Mouse (Mus musculus): ENCODE measurements at regions not wholly inside any gene's neighbourhood (a gene's known extent, or its start where the extent isn't known, plus 50 kb on each side); places are given as distances from the start of the nearest gene placed in this dataset.
A peak's percentile ranks its signal among the peaks of the same experiment; 100 is the strongest.

GRCm38 (mm10) chr16:29799893-29800292 lies 220.8 kb downstream of the Opa1 start:
- H3K4me3 ChIP-seq (ENCODE audit: low read depth, low read length) = no peak overlapping the region
- no peaks in the 10 kb centered on the region for H3K9me3 ChIP-seq (ENCODE audit: control insufficient read depth, low read length)
- WGBS = 72% methylated on average over 3 of the region's 3 CpGs
- H3K9ac ChIP-seq (ENCODE audit: low read depth, low read length) = no peak overlapping the region
- no peak overlapping the region for H3K27ac ChIP-seq (ENCODE audit: low read depth, low read length)
- H3K27me3 ChIP-seq (ENCODE audit: control insufficient read depth, insufficient read depth, low read length) = no peaks in the 10 kb centered on the region; the same call in 1 of the 2 replicates
- no peak for ATAC-seq (ENCODE audit: low FRiP score)
- peaks cover 3% of the 10 kb centered on the region; the same call in 1 of the 2 replicates for H3K4me1 ChIP-seq (replicated peaks; ENCODE audit: control insufficient read depth, insufficient read depth, low read length)
- no peak for DNase-seq (ENCODE audit: low spot score)
- no peak overlapping the region for H3K4me2 ChIP-seq (replicated peaks; ENCODE audit: low read depth, low read length)
- no peaks in the 10 kb centered on the region for H3K36me3 ChIP-seq (ENCODE audit: control insufficient read depth, insufficient read depth, low read length)

- H3K27ac ChIP-seq (ENCODE audit: low read depth, low read length) = no peak overlapping the region
- WGBS = 12% methylated on average over 2 of the region's 2 CpGs
- ATAC-seq (ENCODE audit: low FRiP score) (no peak), DNase-seq (ENCODE audit: low spot score) (no peak)
- H3K9ac ChIP-seq (ENCODE audit: low read depth, low read length) = no peak overlapping the region
- H3K36me3 ChIP-seq (ENCODE audit: control insufficient read depth, insufficient read depth, low read length) = no peaks in the 10 kb centered on the region
- H3K9me3 ChIP-seq (ENCODE audit: control insufficient read depth, low read length) = no peaks in the 10 kb centered on the region
- no peak overlapping the region for H3K4me2 ChIP-seq (replicated peaks; ENCODE audit: low read depth, low read length)
- H3K4me1 ChIP-seq (replicated peaks; ENCODE audit: control insufficient read depth, insufficient read depth, low read length) = peaks cover 3% of the 10 kb centered on the region; the same call in 1 of the 2 replicates
- H3K4me3 ChIP-seq (ENCODE audit: low read depth, low read length) = no peak overlapping the region
- H3K27me3 ChIP-seq (ENCODE audit: control insufficient read depth, insufficient read depth, low read length) = no peaks in the 10 kb centered on the region; the same call in 1 of the 2 replicates
Observed at GRCm38 (mm10) chr16:29800457-29800856, 221.3 kb downstream of the Opa1 start.

GRCm38 (mm10) chr16:29802085-29802484 lies 223.0 kb downstream of the Opa1 start:
- no peak overlapping the region for H3K9ac ChIP-seq (ENCODE audit: low read depth, low read length)
- H3K4me2 ChIP-seq (replicated peaks; ENCODE audit: low read depth, low read length) = no peak overlapping the region
- no peak for ATAC-seq (ENCODE audit: low FRiP score)
- H3K27ac ChIP-seq (ENCODE audit: low read depth, low read length) = no peak overlapping the region
- no peaks in the 10 kb centered on the region; the same call in 1 of the 2 replicates for H3K27me3 ChIP-seq (ENCODE audit: control insufficient read depth, insufficient read depth, low read length)
- WGBS = 90% methylated on average over 7 of the region's 7 CpGs
- H3K36me3 ChIP-seq (ENCODE audit: control insufficient read depth, insufficient read depth, low read length) = no peaks in the 10 kb centered on the region
- DNase-seq (ENCODE audit: low spot score) = no peak
- no peaks in the 10 kb centered on the region for H3K9me3 ChIP-seq (ENCODE audit: control insufficient read depth, low read length)
- no peak overlapping the region for H3K4me3 ChIP-seq (ENCODE audit: low read depth, low read length)
- peaks cover 3% of the 10 kb centered on the region; the same call in 1 of the 2 replicates for H3K4me1 ChIP-seq (replicated peaks; ENCODE audit: control insufficient read depth, insufficient read depth, low read length)

- Histone ChIP-seq H3K9me3 (ENCODE audit: control insufficient read depth, low read length) (no peaks in the 10 kb centered on the region), H3K4me1 (replicated peaks; ENCODE audit: control insufficient read depth, insufficient read depth, low read length) (0 out of 2 replicates have a peak, but pooled peaks cover under 1% of the 10 kb centered on the region), H3K4me3 (ENCODE audit: low read depth, low read length) (no peak overlapping the region), H3K9ac (ENCODE audit: low read depth, low read length) (no peak overlapping the region), H3K27me3 (ENCODE audit: control insufficient read depth, insufficient read depth, low read length) (peaks cover 2% of the 10 kb centered on the region; the same call in 1 of the 2 replicates), H3K36me3 (ENCODE audit: control insufficient read depth, insufficient read depth, low read length) (no peaks in the 10 kb centered on the region), H3K4me2 (replicated peaks; ENCODE audit: low read depth, low read length) (no peak overlapping the region), H3K27ac (ENCODE audit: low read depth, low read length) (no peak overlapping the region)
- 53% methylated on average over 6 of the region's 6 CpGs for WGBS
- no peak for ATAC-seq (ENCODE audit: low FRiP score)
- no peak for DNase-seq (ENCODE audit: low spot score)
Observed at GRCm38 (mm10) chr16:29802603-29803002, 223.5 kb downstream of the Opa1 start.

- H3K27me3 ChIP-seq (ENCODE audit: control insufficient read depth, insufficient read depth, low read length) = peaks cover 9% of the 10 kb centered on the region
- ATAC-seq (ENCODE audit: low FRiP score) = no peak
- 69% methylated on average over 5 of the region's 5 CpGs for WGBS
Observed at GRCm38 (mm10) chr16:29807859-29808258, 228.7 kb downstream of the Opa1 start.

GRCm38 (mm10) chr16:29808851-29809250 lies 229.7 kb downstream of the Opa1 start:
- DNase-seq (ENCODE audit: low spot score) = no peak
- no peaks in the 10 kb centered on the region for H3K9me3 ChIP-seq (ENCODE audit: control insufficient read depth, low read length)
- WGBS = 65% methylated on average over 4 of the region's 4 CpGs
- peak; percentile 51; the same call in 1 of the 2 replicates for ATAC-seq (ENCODE audit: low FRiP score)
- no peak overlapping the region for H3K4me3 ChIP-seq (ENCODE audit: low read depth, low read length)
- no peaks in the 10 kb centered on the region for H3K36me3 ChIP-seq (ENCODE audit: control insufficient read depth, insufficient read depth, low read length)
- H3K9ac ChIP-seq (ENCODE audit: low read depth, low read length) = no peak overlapping the region
- H3K4me2 ChIP-seq (replicated peaks; ENCODE audit: low read depth, low read length) = no peak overlapping the region
- H3K27ac ChIP-seq (ENCODE audit: low read depth, low read length) = no peak overlapping the region
- no peaks in the 10 kb centered on the region; the same call in 1 of the 2 replicates for H3K4me1 ChIP-seq (replicated peaks; ENCODE audit: control insufficient read depth, insufficient read depth, low read length)
- H3K27me3 ChIP-seq (ENCODE audit: control insufficient read depth, insufficient read depth, low read length) = peaks cover 12% of the 10 kb centered on the region

More at GRCm38 (mm10) chr16:29807859-29808258, 228.7 kb downstream of the Opa1 start:
- no peaks in the 10 kb centered on the region for H3K9me3 ChIP-seq (ENCODE audit: control insufficient read depth, low read length)
- no peak for DNase-seq (ENCODE audit: low spot score)
- no peaks in the 10 kb centered on the region for H3K4me1 ChIP-seq (replicated peaks; ENCODE audit: control insufficient read depth, insufficient read depth, low read length)
- H3K9ac ChIP-seq (ENCODE audit: low read depth, low read length) = no peak overlapping the region
- no peak overlapping the region for H3K4me3 ChIP-seq (ENCODE audit: low read depth, low read length)
- H3K27ac ChIP-seq (ENCODE audit: low read depth, low read length) = no peak overlapping the region
- no peak overlapping the region for H3K4me2 ChIP-seq (replicated peaks; ENCODE audit: low read depth, low read length)
- H3K36me3 ChIP-seq (ENCODE audit: control insufficient read depth, insufficient read depth, low read length) = no peaks in the 10 kb centered on the region

GRCm38 (mm10) chr16:29813411-29814038 lies 234.4 kb downstream of the Opa1 start:
- no peaks in the 10 kb centered on the region; the same call in 1 of the 2 replicates for H3K4me1 ChIP-seq (replicated peaks; ENCODE audit: control insufficient read depth, insufficient read depth, low read length)
- H3K4me3 ChIP-seq (ENCODE audit: low read depth, low read length) = peak overlapping the region; percentile 37
- DNase-seq (ENCODE audit: low spot score) (no peak), ATAC-seq (ENCODE audit: low FRiP score) (peak; percentile 39)
- no peak overlapping the region; the same call in 1 of the 2 replicates for H3K27ac ChIP-seq (ENCODE audit: low read depth, low read length)
- peak overlapping the region; percentile 82 for H3K9ac ChIP-seq (ENCODE audit: low read depth, low read length)
- whole genome bisulfite sequencing = 6% methylated on average over 30 of the region's 31 CpGs
- no peaks in the 10 kb centered on the region for H3K36me3 ChIP-seq (ENCODE audit: control insufficient read depth, insufficient read depth, low read length)
- H3K4me2 ChIP-seq (replicated peaks; ENCODE audit: low read depth, low read length) = peak overlapping the region; percentile 86
- peaks cover 33% of the 10 kb centered on the region for H3K27me3 ChIP-seq (ENCODE audit: control insufficient read depth, insufficient read depth, low read length)
- H3K9me3 ChIP-seq (ENCODE audit: control insufficient read depth, low read length) = no peaks in the 10 kb centered on the region

- H3K9me3 ChIP-seq (ENCODE audit: control insufficient read depth, low read length) = no peaks in the 10 kb centered on the region
- H3K4me1 ChIP-seq (replicated peaks; ENCODE audit: control insufficient read depth, insufficient read depth, low read length) = no peaks in the 10 kb centered on the region; the same call in 1 of the 2 replicates
- ATAC-seq (ENCODE audit: low FRiP score) (peak; percentile 80), DNase-seq (ENCODE audit: low spot score) (peak; percentile 80)
- peaks cover 31% of the 10 kb centered on the region for H3K27me3 ChIP-seq (ENCODE audit: control insufficient read depth, insufficient read depth, low read length)
- WGBS = 1% methylated on average over 32 of the region's 32 CpGs
- peak overlapping the region; percentile 86 for H3K4me2 ChIP-seq (replicated peaks; ENCODE audit: low read depth, low read length)
- peak overlapping the region; percentile 82 for H3K9ac ChIP-seq (ENCODE audit: low read depth, low read length)
- no peaks in the 10 kb centered on the region for H3K36me3 ChIP-seq (ENCODE audit: control insufficient read depth, insufficient read depth, low read length)
- H3K27ac ChIP-seq (ENCODE audit: low read depth, low read length) = no peak overlapping the region
- H3K4me3 ChIP-seq (ENCODE audit: low read depth, low read length) = peak overlapping the region; percentile 37
Observed at GRCm38 (mm10) chr16:29814039-29814438, 234.9 kb downstream of the Opa1 start.

- H3K36me3 ChIP-seq (ENCODE audit: control insufficient read depth, insufficient read depth, low read length) = no peaks in the 10 kb centered on the region
- H3K4me3 ChIP-seq (ENCODE audit: low read depth, low read length) = no peak overlapping the region
- DNase-seq (ENCODE audit: low spot score) (no peak), ATAC-seq (ENCODE audit: low FRiP score) (no peak)
- no peaks in the 10 kb centered on the region for H3K9me3 ChIP-seq (ENCODE audit: control insufficient read depth, low read length)
- H3K4me1 ChIP-seq (replicated peaks; ENCODE audit: control insufficient read depth, insufficient read depth, low read length) = no peaks in the 10 kb centered on the region; the same call in 1 of the 2 replicates
- 69% methylated on average over 2 of the region's 2 CpGs for WGBS
- no peak overlapping the region for H3K27ac ChIP-seq (ENCODE audit: low read depth, low read length)
- H3K9ac ChIP-seq (ENCODE audit: low read depth, low read length) = no peak overlapping the region
- peaks cover 31% of the 10 kb centered on the region for H3K27me3 ChIP-seq (ENCODE audit: control insufficient read depth, insufficient read depth, low read length)
- H3K4me2 ChIP-seq (replicated peaks; ENCODE audit: low read depth, low read length) = peak overlapping the region; percentile 86; the same call in 1 of the 2 replicates
Observed at GRCm38 (mm10) chr16:29814655-29815054, 235.5 kb downstream of the Opa1 start.
